Mouse (Mus musculus) bone marrow, adult 2 months (tissue): Measurements from ENCODE around the gene Elmo1. TPM values are rescaled to one million over a fixed set of nuclear protein-coding genes. Genes with fewer than 3 reads are reported as not detected.

ENCODE experiments used
- H3K27ac ChIP-seq: fragments of 200-500 bp; 2 replicates; pipeline ENCODE4 v1.5.1; 2012; ENCODE audit warnings: low read depth, mild to moderate bottlenecking, control low read depth, inconsistent platforms, low read length; ENCODE audit not compliant: control insufficient read depth, poor library complexity, insufficient read depth
- H3K4me1 ChIP-seq: fragments of 200-500 bp; 2 replicates; pipeline ENCODE4 v1.6.1; 2011; ENCODE audit warnings: low read length; ENCODE audit not compliant: control insufficient read depth, insufficient read depth
- H3K4me3 ChIP-seq: fragments of 200-500 bp; replicated peaks from 2 replicates; pipeline ENCODE3; 2011; ENCODE audit warnings: mild to moderate bottlenecking, low read depth, low read length, control low read depth; ENCODE audit not compliant: control insufficient read depth
- CTCF ChIP-seq: fragments of 200-500 bp; IDR thresholded peaks from 2 replicates; pipeline ENCODE4 v1.5.1; 2011; ENCODE audit warnings: low read length, control low read depth; ENCODE audit not compliant: control insufficient read depth, insufficient read depth
- POLR2A ChIP-seq: fragments of 200-500 bp; IDR thresholded peaks from 2 replicates; pipeline ENCODE4 v1.6.1; 2011; ENCODE audit warnings: low read depth, mild to moderate bottlenecking, control low read depth, low read length, borderline replicate concordance; ENCODE audit not compliant: control insufficient read depth
- WGBS: fragments of 180-500 bp; shearing (Covaris S2); methylation state at CpG from one replicate; pipeline ENCODE4 v1.1.7; 2018; 5-methylcytosine and 5-hydroxymethylcytosine counted together
- polyA plus RNA-seq: library from polyadenylated mRNA; stranded (reverse); fragments of >200 nt; gene quantifications from 2 replicates; pipeline ENCODE4 v1.2.4, GENCODE M21; 2011; ENCODE audit warnings: low replicate concordance; ENCODE audit not compliant: missing spikeins, insufficient read depth, insufficient read length

The Elmo1 gene
- polyA plus RNA-seq, 1 experiment = 13.2 TPM

DNA sequence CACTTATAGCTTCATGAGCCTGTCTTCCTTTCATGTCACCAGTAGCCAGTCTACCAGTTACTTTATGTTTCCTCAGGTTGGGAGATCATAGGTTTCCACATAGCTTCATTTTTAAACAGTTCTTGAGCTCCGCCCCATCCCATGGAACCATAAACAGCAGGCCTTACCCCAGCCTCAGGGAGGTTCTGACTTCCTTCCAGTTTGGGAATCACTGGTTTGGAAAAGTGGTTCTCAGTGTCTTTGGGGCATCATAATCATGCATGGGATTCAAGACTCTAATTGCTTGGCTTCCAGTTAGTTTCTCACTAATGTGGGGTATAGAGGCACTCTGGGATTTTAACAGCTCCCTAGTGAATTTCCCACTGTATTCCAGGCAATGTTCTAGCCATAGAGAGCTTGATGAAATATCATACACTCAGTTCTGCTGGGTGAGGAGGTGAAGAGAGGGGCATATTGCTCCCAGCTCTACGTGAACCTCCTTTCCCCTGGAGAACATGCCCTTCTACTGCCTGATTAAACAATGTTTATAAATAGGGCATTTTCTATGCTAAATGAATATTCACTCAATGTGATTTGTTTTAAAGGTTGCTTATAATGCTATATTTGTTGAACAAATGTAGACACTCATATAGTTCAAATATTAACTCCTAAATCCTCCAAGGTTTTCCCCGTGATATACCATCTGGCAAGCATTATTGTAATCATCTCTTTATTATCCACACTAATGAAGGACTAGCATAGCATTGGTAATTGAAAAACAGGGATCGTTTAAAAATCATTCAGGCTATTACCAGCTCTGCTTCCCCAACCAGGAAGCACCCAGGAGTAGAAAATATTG lies 244.9 kb downstream of the Elmo1 start:
- H3K4me1 ChIP-seq = no peaks in the 10 kb centered on the region
- no peak overlapping the region for H3K27ac ChIP-seq
- 86% methylated on average over 4 of the region's 4 CpGs for WGBS
- H3K4me3 ChIP-seq = no peak overlapping the region
- TF ChIP-seq POLR2A (no peak), CTCF (no peak)

DNA sequence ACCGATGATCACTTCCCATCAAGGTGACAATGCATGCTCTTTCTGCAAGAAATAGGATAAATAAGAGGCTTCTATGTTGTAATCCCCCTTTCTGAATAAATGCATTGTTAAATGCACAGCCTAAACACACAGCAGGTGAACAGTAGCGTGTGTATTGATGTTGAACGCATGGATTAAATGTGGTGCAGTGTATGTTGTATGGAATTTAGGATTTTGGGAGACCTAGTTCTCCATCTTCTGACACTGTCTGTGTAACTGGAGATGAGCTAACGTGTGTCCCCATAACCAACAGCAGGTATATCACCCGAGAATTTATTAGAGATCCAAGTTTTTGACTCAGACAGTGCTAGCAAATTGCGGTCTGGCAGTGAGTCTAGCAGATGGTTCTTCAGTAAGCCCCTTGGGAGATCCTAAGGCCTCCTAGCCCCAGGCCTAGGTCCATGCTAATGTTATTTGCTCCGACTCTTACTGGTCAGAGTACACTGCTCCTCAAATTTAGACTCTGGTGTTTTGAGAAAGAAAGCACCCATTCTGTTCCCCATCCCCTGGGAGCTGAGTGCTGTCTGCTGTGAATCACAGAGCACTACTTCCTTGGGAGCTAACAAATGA lies 245.6 kb downstream of the Elmo1 start:
- WGBS = 86% methylated on average over 7 of the region's 7 CpGs
- Histone ChIP-seq H3K4me3 (no peak overlapping the region), H3K4me1 (no peaks in the 10 kb centered on the region), H3K27ac (no peak overlapping the region)
- no peak for TF ChIP-seq CTCF
- TF ChIP-seq POLR2A = no peak

DNA sequence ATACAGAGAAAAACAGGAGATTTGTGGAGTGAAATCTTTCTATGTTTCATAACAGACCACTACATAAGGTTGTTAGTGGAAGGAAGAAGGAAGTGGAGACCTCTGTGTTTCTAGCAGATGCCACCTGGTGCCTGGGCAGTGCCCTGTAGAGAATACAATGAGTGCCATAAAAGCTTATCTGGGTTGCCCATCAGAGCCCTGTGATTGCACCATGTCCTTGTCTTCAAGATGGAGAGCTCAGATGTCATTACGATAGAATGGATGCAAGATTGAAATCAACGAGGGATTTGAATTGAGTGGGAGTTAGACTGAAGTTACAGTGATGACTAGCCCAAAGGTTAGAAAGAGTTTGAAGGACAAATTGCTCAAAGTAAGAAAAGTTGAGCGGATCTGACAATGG lies 252.5 kb downstream of the Elmo1 start:
- no peak for TF ChIP-seq CTCF
- TF ChIP-seq POLR2A = no peak
- H3K27ac ChIP-seq = no peak overlapping the region
- H3K4me3 ChIP-seq = no peak overlapping the region
- H3K4me1 ChIP-seq = no peaks in the 10 kb centered on the region
- WGBS = 71% methylated on average over 3 of the region's 3 CpGs

DNA sequence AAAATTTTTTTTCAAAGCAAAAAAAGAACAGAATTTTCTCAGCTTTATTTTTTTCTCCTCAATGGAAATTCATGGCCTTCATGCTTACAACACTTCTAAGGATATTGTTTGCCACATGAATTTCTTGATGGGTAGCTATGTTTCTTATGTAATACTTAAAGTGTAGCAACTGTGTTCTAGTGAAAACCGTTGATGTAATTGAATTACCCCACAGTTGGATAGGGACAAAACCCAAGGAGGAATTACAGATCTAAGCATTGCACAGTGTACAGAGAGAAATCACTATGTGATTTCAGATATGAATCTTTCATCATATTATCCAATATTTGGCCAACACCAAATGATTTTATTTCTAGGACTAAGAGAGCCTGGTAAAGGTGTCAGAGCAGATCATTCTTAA lies 259.4 kb downstream of the Elmo1 start:
- no peak for TF ChIP-seq POLR2A
- no peak for TF ChIP-seq CTCF
- WGBS = 26% methylated on average over 1 of the region's 1 CpGs
- peaks cover 4% of the 10 kb centered on the region; the same call in 1 of the 2 replicates for H3K4me1 ChIP-seq
- H3K27ac ChIP-seq = no peak overlapping the region
- no peak overlapping the region for H3K4me3 ChIP-seq

DNA sequence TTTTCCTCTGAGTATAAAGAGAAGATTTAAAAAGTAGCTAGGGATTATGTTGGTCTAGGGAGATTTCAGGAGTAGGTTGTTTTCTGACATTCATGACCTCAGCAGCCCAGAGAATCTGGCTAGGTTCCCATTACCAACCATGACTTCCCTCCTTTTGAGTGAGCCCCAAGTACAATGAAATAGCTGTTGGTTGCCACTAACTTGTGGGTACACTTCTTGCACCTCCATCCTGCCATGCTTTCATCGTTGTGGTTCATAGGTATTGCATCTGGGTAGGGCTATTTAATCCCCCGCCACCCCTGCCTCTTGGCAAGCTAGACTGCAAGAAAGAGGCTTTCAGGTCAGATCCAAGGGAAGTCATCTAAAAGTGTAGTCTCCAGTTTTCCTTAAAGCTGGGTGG lies 262.2 kb downstream of the Elmo1 start:
- Histone ChIP-seq H3K27ac (no peak overlapping the region), H3K4me1 (peaks cover 4% of the 10 kb centered on the region; the same call in 1 of the 2 replicates), H3K4me3 (no peak overlapping the region)
- 30% methylated on average over 2 of the region's 2 CpGs for WGBS
- TF ChIP-seq CTCF (no peak), POLR2A (no peak)

DNA sequence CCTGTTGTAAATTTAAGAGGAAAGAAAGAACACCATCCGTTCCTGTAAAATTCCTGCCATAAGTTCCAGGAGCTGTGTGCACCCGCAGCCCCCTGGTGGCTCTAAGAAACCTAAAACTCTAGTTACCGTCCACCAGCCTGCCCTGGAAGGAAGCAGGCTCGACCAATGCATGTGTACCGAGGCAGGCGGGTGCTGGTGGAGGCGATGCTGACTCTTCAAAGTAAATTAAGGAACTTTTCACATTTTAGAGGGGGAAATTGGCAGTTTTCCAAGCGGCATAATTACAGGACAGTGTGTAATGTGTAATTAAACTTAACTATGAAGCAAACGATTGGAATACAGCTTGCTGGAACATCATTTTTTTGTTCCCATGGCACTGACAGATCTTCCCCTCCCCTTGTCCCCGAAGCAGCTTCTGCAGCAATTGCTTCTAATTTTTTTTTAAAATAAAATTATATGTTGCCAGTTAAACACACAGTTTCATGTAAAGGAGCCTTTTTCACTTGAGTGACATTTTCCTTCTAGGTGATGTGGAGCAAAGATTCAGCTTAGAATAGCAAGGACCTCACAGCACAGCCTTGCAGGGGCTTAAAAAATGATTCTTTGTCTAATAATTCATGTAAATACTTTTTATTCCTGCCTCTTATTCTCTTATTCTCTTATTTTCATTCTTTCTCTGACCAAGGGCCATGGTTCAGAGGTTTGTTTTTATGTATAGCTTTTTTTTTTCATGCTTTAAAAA lies 263.6 kb downstream of the Elmo1 start:
- no peak for TF ChIP-seq CTCF
- H3K27ac ChIP-seq = no peak overlapping the region
- no peak overlapping the region for H3K4me3 ChIP-seq
- peaks cover 4% of the 10 kb centered on the region; the same call in 1 of the 2 replicates for H3K4me1 ChIP-seq
- 52% methylated on average over 10 of the region's 10 CpGs for WGBS

DNA sequence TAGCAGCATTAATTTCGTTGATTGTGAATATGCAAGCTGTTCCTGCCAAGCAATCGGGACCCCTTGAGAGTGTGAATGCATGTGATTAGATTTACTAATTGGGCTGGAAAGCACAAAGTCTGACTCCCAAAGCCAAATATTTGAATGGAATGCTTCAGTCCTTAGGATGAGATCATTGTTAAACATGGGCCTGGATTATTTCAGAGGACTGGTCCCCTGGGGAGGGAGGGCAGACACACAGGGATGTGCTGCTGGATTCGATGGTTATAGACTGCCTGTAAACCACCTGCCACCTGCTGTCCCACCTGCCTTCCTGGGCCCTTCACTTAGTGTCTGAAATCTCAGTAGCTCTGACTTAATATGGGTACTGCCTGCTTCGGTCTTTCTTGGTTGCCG lies 264.2 kb downstream of the Elmo1 start:
- 76% methylated on average over 5 of the region's 5 CpGs for WGBS
- TF ChIP-seq CTCF (no peak), POLR2A (no peak)
- no peak overlapping the region for H3K27ac ChIP-seq
- no peak overlapping the region for H3K4me3 ChIP-seq
- H3K4me1 ChIP-seq = peaks cover 4% of the 10 kb centered on the region; the same call in 1 of the 2 replicates

DNA sequence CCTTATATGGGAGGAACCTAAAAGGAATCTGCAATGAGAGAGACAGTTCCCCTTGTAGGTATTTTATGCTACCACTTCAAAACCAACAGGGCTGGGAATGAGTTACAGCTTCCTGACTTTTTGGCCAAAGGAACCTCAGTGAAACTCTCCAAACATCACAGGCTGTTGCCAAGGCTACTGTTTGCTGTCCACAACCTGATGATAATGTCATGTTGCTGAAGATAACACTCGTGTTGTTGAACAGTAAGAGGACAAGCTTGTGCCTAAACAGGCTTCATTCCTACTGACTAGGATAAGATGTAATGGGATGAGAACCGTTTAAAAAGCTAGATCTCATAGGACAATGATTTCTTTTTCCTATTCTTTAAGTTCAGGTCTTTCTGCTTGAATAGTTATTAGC lies 272.1 kb downstream of the Elmo1 start:
- TF ChIP-seq CTCF (no peak), POLR2A (no peak)
- whole genome bisulfite sequencing = 68% methylated on average over 2 of the region's 2 CpGs
- H3K4me3 ChIP-seq = no peak overlapping the region
- H3K4me1 ChIP-seq = no peaks in the 10 kb centered on the region; the same call in 1 of the 2 replicates
- no peak overlapping the region for H3K27ac ChIP-seq
